Mouse (Mus musculus) forebrain, embryonic 15.5 days (tissue): ENCODE results near the gene Apba2. TPM values are rescaled to one million over a fixed set of nuclear protein-coding genes. Genes with fewer than 3 reads are reported as not detected.
A peak's percentile ranks its signal among the peaks of the same experiment; 100 is the strongest.

ENCODE experiments used
- ATAC-seq: fragments of 200-750 bp; cut with Nextera tagmentation; replicated peaks from 2 replicates; pipeline ENCODE4 v1.8.0; 2017; ENCODE audit warnings: mild to moderate bottlenecking, moderate TSS enrichment, moderate library complexity
- H3K27ac ChIP-seq: fragments of 300-500 bp; sonication (generic); replicated peaks from 2 replicates; pipeline ENCODE4 v1.5.1; 2015; ENCODE audit warnings: mild to moderate bottlenecking, inconsistent platforms
- H3K27me3 ChIP-seq: fragments of 300-500 bp; sonication (generic); 2 replicates; pipeline ENCODE4 v1.6.1; 2015; ENCODE audit warnings: inconsistent platforms
- H3K36me3 ChIP-seq: fragments of 300-500 bp; sonication (generic); 2 replicates; pipeline ENCODE4 v1.6.1; 2015; ENCODE audit warnings: mild to moderate bottlenecking, inconsistent platforms
- H3K4me1 ChIP-seq: fragments of 300-500 bp; sonication (generic); 2 replicates; pipeline ENCODE4 v1.6.1; 2015; ENCODE audit warnings: inconsistent platforms
- H3K4me2 ChIP-seq: fragments of 300-500 bp; sonication (generic); replicated peaks from 2 replicates; pipeline ENCODE4 v1.6.1; 2015; ENCODE audit warnings: mild to moderate bottlenecking, inconsistent platforms
- H3K4me3 ChIP-seq: fragments of 300-500 bp; sonication (generic); 2 replicates; pipeline ENCODE4 v1.5.1; 2015; ENCODE audit warnings: mild to moderate bottlenecking, inconsistent platforms
- H3K9ac ChIP-seq: fragments of 300-500 bp; sonication (generic); replicated peaks from 2 replicates; pipeline ENCODE4 v1.6.1; 2015; ENCODE audit warnings: mild to moderate bottlenecking, inconsistent platforms
- H3K9me3 ChIP-seq: fragments of 300-500 bp; sonication (generic); 2 replicates; pipeline ENCODE4 v1.6.1; 2016; ENCODE audit warnings: inconsistent platforms
- WGBS: fragments of 180-500 bp; shearing (Covaris S2); methylation state at CpG from one replicate; pipeline ENCODE4 v1.1.7; 2015; ENCODE audit warnings: mixed read lengths; 5-methylcytosine and 5-hydroxymethylcytosine counted together
- polyA plus RNA-seq: library from polyadenylated mRNA; unstranded; fragments of >200 nt; fragmentation: Nextera tagmentation; extraction: Ambion mirVana; gene quantifications from 2 replicates; pipeline ENCODE4 v1.2.1, GENCODE M21; 2015

The Apba2 gene
- polyA plus RNA-seq, 1 experiment from 2014 or later: 159 TPM

DNA sequence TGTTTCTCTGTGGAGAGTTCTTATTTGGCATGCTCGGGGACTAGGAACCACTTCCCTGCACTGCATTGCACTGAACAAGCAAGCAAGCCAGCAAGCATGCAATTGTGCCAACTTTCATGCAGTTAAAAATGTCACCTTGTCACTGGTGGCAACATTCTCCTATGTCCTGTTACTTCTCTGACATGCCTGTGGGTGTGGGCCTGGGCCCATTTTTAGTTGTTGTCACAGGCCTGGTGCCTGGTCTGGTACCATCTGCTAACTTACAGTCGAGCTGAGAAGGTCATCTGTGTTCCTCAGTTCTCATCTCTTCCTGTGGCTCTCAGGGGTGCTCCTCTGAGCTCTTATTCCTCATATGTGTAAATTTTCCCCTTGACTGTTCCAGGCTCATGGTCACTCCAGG, 33.8 kb downstream of the Apba2 start:
- Histone ChIP-seq H3K9ac (no peak overlapping the region), H3K27ac (no peak overlapping the region), H3K4me3 (no peak overlapping the region), H3K27me3 (no peaks in the 10 kb centered on the region), H3K4me2 (no peak overlapping the region), H3K36me3 (no peaks in the 10 kb centered on the region), H3K9me3 (no peaks in the 10 kb centered on the region), H3K4me1 (peaks cover 6% of the 10 kb centered on the region; the same call in 1 of the 2 replicates)
- no peak for ATAC-seq
- 83% methylated on average over 2 of the region's 2 CpGs for WGBS

DNA sequence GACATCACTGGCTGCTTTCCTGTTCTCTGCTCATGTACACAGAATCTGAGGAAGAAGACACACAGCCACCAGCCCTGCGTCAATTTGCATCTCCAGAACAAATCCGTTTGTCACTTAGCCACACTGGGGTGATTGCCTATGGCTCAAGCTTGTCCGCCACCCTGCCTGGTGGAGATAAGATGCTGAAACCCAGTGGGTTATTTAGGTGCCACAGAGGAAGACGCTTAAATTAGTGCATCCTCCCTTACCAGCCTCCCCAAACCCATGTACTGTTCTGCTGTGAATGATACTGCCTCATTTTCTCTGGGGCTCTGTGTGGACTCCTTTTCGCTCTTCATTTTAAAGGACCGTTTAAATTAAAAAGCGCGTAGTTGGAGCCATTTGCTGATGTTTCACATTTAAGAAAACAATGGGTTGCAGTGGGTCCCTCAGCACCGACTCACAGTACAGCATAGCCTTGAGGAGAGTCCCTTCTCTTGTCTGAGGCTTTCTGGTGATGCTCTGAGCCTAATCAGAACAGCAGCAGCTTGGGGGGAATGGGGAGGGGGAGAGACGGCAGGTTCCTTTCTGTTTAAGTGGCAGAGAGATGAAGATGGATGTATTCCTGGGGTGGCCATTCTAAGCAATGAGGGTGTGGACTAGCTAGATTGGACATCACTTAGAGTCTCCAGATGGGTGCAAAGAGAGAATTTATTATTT, 38.1 kb downstream of the Apba2 start:
- WGBS: 54% methylated on average over 10 of the region's 10 CpGs
- no peak overlapping the region for H3K9ac ChIP-seq
- ATAC-seq: no peak; the same call in 1 of the 2 replicates
- H3K27ac ChIP-seq: 0 out of 2 replicates have a peak overlapping the region, but pooled peaks have one; percentile 2
- no peak overlapping the region for H3K4me3 ChIP-seq
- H3K27me3 ChIP-seq: no peaks in the 10 kb centered on the region
- H3K9me3 ChIP-seq: no peaks in the 10 kb centered on the region
- H3K36me3 ChIP-seq: no peaks in the 10 kb centered on the region
- H3K4me1 ChIP-seq: no peaks in the 10 kb centered on the region; the same call in 1 of the 2 replicates
- no peak overlapping the region for H3K4me2 ChIP-seq

DNA sequence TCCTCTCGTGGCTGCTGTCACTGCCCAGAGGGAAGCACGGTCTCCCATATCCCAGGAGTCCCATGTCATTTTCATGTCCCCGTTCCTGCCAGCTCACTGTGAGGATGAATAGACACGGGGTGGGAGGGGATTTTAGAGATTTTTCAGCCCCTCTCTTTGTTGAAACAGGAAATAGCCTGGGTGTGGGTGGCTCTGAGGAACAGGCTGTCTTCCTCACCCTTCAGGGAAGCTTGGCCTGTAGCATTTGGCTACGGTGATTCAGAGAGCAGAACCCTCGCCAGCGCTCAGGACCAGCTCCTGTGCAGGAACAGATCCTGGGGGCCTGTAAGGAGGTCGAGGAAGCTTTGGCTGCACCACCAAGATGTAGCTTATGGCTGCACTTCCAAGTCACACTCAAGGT, 45.3 kb downstream of the Apba2 start:
- Histone ChIP-seq H3K36me3 (no peaks in the 10 kb centered on the region), H3K4me3 (no peak overlapping the region), H3K9me3 (no peaks in the 10 kb centered on the region), H3K27me3 (no peaks in the 10 kb centered on the region), H3K4me2 (no peak overlapping the region), H3K27ac (no peak overlapping the region), H3K4me1 (peaks cover 8% of the 10 kb centered on the region), H3K9ac (no peak overlapping the region)
- 84% methylated on average over 8 of the region's 8 CpGs for WGBS
- no peak for ATAC-seq

DNA sequence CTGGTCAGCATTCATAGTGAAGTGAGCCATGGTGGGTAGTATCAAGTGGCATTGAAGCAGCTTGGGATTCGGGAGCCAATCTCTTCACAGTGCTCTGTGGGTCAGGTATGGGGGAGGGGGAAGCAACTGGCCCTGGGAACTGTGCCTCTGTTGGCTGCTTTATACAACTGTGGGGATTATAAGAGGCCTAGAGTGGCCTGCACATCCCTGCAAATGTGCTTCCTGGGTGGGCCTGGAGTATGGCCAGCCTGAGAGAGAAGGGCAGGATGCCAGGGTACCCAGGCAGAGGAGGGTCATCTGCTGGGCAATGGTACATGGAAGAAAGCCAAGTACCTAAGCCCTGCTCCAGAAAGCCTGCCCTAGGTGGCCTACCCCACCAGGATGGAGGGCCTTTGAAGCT, 49.4 kb downstream of the Apba2 start:
- Histone ChIP-seq H3K36me3 (peaks cover 10% of the 10 kb centered on the region; the same call in 1 of the 2 replicates), H3K27ac (no peak overlapping the region; the same call in 1 of the 2 replicates), H3K9ac (no peak overlapping the region), H3K9me3 (no peaks in the 10 kb centered on the region), H3K4me2 (no peak overlapping the region), H3K4me3 (no peak overlapping the region), H3K27me3 (no peaks in the 10 kb centered on the region), H3K4me1 (peaks cover 8% of the 10 kb centered on the region)
- 41% methylated on average over 1 of the region's 1 CpGs for WGBS
- peak; percentile 59 for ATAC-seq

DNA sequence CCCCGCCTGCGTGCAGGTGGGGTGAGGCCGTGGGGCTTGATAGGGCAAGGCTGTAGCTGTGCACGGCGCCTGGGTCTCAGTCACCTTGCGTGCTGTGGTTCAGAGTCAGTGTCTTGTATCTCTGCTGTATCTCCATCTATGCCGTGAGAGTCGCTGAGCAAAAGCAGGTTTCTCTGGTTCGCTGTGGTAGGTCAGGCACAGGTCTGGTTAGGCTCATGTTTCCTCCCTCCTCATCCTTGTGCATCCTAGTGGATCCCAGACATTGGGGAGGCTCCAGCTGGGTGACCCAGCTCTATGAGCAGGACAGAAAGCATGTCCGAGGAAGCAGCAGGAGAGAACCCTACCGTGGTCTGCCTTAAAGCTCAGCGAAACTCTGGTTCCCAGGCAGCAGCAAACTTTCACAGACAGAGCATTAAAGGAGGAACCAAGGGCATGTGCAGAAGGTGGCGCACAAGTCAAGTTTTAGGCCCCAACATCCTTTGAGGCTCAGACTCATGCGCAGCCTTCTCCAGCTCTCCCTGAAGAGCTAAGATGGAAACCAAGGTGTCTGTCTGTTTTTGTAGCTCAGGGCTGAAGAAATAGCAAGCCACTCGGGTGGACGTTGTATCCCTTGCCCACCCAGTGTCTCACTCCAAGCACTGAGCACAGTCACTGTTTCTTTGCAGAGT, 51.2 kb downstream of the Apba2 start:
- Histone ChIP-seq H3K4me2 (no peak overlapping the region), H3K27me3 (no peaks in the 10 kb centered on the region), H3K27ac (no peak overlapping the region), H3K4me3 (no peak overlapping the region), H3K4me1 (peaks cover 8% of the 10 kb centered on the region), H3K36me3 (peaks cover 10% of the 10 kb centered on the region; the same call in 1 of the 2 replicates), H3K9me3 (no peaks in the 10 kb centered on the region), H3K9ac (no peak overlapping the region)
- no peak for ATAC-seq
- WGBS: 88% methylated on average over 14 of the region's 16 CpGs

DNA sequence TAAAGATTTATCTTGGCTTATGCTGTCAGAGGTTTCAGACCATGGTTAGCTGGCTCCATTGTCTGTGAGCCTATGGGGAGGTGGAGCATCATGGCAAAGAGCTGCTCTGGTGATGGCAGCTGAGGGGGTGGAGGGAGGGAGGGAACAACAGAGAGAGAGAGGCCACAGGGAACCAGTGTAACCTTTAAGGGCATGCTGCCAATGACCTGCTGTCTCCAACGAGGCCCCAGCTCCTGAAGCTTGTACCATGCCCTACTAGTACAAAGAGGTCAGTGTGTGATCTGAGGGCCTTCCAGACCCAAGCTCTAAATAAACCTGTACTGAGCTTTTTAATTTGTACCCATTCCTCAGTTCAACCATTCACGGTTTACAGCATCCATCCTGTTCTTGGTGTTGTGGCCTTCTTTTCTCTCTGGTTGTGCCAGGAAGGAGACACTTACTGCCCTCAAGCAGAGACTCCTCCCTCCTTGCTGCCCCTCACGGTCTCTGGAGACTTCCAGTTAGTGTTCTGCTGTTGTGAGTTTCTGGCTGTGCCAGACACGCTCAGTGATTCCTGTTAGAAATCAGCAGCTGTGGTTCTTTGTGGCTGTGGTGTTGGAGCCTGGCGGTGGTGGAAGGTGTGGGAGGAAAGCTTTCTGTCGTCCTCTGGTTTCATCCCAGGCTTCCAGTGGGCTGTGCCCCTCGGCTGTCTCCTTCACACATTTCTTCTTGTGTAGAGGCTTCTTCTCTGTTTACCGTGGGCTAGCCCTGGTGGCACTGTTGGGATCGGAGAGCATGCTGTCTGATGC, 60.4 kb downstream of the Apba2 start:
- Histone ChIP-seq H3K4me2 (no peak overlapping the region), H3K27ac (no peak overlapping the region), H3K4me1 (peaks cover 18% of the 10 kb centered on the region; the same call in 1 of the 2 replicates), H3K36me3 (no peaks in the 10 kb centered on the region), H3K9ac (no peak overlapping the region), H3K9me3 (no peaks in the 10 kb centered on the region), H3K4me3 (no peak overlapping the region), H3K27me3 (no peaks in the 10 kb centered on the region)
- no peak for ATAC-seq
- 72% methylated on average over 9 of the region's 9 CpGs for WGBS

DNA sequence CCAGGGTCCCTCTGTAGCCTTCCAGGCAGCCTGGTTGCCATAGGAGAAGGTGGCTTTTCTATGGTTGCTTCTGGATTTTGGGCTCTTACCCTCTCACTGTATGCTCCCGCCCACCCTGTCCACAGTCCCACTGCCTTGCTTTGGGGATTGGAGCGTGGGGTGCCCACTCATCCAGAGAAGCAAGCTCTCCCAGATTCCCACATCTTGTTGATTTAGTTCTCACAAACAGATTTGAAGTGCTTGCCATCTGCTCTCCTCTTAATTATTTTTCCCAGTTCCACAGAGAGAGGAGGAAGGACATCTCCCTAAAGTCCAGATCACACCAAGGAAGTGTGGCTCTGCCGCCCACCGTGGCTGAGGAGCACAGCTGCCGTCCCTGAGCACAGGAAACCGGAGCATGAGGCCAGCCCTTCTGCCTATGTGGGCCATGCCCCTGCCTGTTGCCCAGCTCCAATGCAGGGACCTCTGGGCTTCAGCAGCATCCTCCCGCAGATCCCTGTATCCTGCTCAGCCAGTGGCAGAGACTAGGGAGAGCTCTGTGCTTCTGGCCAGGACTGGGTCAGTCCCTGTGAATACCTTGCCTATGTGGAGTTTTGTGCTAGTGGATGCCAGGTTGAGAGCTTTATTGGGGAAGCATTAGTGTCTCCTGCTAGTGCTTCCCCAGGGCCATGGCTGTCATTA, 63.5 kb downstream of the Apba2 start:
- peaks cover 25% of the 10 kb centered on the region; the same call in 1 of the 2 replicates for H3K4me1 ChIP-seq
- H3K4me2 ChIP-seq: no peak overlapping the region
- no peak overlapping the region for H3K9ac ChIP-seq
- H3K36me3 ChIP-seq: no peaks in the 10 kb centered on the region
- H3K27me3 ChIP-seq: no peaks in the 10 kb centered on the region
- 70% methylated on average over 7 of the region's 7 CpGs for WGBS
- no peak for ATAC-seq
- H3K27ac ChIP-seq: no peak overlapping the region
- H3K4me3 ChIP-seq: no peak overlapping the region
- no peaks in the 10 kb centered on the region for H3K9me3 ChIP-seq

DNA sequence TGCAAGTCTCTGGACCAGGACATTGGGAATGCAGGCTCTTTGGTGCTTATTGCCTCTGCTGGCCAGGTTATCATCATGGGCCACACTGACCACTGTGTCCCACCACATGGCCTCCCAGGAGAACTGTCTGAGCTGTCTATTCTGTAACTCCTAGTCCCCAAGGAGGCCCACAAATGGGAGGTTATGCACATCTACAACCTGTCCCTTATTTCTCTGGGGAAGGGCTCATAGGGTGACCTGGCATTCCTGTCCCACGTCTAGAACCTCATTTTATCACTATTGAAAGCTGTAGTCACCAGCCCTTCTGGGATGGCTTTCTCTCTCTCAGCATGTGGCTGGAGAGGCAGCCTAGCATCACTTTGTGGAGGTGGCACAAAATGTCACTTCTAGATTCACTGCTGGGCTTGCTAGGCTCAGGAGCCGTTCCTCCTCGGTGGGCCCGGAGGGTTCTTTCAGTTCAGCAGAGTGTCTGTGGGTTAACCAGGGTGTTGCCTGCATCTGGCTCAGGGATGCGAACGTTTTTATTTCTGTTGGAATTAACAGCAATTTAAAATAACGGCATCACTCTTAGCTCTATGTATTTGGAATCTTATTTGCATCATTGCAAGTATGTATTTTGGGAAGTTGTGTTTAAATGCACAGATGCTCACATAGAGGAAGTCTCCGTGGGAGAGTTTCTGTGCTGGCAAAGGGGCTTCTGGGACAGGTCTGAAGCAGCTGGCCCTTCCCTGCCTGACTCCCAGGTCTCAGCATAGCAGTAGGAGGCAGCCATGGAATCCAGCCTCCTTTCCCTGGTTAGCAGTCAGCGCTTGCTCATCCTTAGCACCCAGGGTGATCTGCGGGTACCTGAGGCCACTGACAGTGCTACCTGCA, 65.1 kb downstream of the Apba2 start:
- H3K9ac ChIP-seq: no peak overlapping the region
- no peaks in the 10 kb centered on the region for H3K36me3 ChIP-seq
- 73% methylated on average over 10 of the region's 10 CpGs for WGBS
- H3K27ac ChIP-seq: no peak overlapping the region
- H3K27me3 ChIP-seq: no peaks in the 10 kb centered on the region
- no peak for ATAC-seq
- no peak overlapping the region for H3K4me2 ChIP-seq
- no peaks in the 10 kb centered on the region for H3K9me3 ChIP-seq
- no peak overlapping the region for H3K4me3 ChIP-seq
- peaks cover 25% of the 10 kb centered on the region; the same call in 1 of the 2 replicates for H3K4me1 ChIP-seq

DNA sequence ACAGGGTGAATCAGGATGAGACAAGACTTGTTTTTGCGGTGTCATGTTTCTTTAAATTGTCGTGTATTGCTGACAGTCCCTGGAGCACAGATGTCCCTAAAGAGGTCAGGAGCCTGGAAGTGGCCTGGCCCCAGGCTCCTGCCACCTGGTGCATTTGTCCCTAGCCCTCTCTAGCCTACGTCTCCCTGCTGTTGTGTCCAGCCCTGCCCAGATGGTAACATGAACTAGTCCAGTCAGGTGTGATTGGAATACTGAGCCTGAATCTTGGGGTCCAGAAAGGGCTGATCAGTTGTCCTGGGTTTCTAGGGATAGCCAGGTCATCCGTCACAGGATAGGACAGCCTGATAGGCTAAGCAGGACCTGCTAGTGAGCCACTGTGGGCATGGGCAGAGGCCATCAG, 67.2 kb downstream of the Apba2 start:
- H3K9ac ChIP-seq: no peak overlapping the region
- no peaks in the 10 kb centered on the region for H3K36me3 ChIP-seq
- H3K27ac ChIP-seq: no peak overlapping the region
- H3K27me3 ChIP-seq: no peaks in the 10 kb centered on the region
- 74% methylated on average over 4 of the region's 4 CpGs for WGBS
- ATAC-seq: no peak
- H3K4me1 ChIP-seq: peaks cover 23% of the 10 kb centered on the region; the same call in 1 of the 2 replicates
- no peak overlapping the region for H3K4me2 ChIP-seq
- H3K4me3 ChIP-seq: no peak overlapping the region
- H3K9me3 ChIP-seq: no peaks in the 10 kb centered on the region

DNA sequence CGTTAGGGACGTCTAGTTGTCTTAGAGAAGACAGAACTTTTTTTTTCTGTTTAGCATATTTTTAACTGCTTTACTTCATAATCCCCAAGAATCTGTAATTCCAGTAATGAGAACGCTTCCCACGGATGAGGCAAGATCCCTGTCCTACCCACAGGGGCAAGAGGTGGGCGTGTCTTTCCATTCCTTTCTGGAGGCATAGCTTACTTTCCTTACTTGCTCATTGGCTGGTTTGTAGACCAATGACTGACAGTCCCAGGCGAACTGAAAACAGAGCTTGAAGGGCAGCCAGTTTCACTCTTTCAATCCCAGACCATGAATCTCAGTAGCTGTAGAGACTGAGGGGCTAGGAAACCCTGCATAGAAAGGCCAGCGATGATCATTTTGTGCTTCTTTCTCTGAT, 68.2 kb downstream of the Apba2 start:
- Histone ChIP-seq H3K27me3 (no peaks in the 10 kb centered on the region), H3K4me1 (peaks cover 22% of the 10 kb centered on the region; the same call in 1 of the 2 replicates), H3K9me3 (no peaks in the 10 kb centered on the region), H3K27ac (no peak overlapping the region), H3K36me3 (no peaks in the 10 kb centered on the region), H3K9ac (no peak overlapping the region), H3K4me2 (no peak overlapping the region), H3K4me3 (no peak overlapping the region)
- 0 out of 2 replicates have a peak, but pooled peaks have one; percentile 9 for ATAC-seq
- 37% methylated on average over 7 of the region's 7 CpGs for WGBS

DNA sequence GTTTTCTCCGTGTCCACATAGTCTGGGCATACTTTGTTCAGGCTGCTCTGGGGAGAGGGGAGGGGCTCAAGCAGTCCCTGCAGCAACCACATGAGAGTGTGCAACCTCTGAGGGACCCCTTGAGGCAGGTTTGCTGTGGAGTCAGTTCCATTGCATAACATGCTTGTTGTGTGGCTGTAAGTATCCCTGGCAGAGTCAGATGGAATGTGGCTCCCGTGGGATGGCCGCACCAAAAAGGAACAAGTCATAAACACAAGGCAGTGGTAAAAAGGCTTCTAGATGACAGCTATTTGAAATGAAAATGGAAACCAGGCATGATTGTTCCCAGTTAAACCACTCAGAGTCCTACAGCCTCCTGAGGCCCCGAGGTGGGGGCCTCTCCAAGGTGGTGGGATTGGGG, 69.4 kb downstream of the Apba2 start:
- no peak overlapping the region for H3K4me3 ChIP-seq
- 89% methylated on average over 4 of the region's 4 CpGs for WGBS

More for the DNA sequence above, 69.4 kb downstream of the Apba2 start:
- Histone ChIP-seq H3K4me1 (peaks cover 17% of the 10 kb centered on the region; the same call in 1 of the 2 replicates), H3K36me3 (no peaks in the 10 kb centered on the region), H3K9ac (no peak overlapping the region), H3K27ac (no peak overlapping the region), H3K4me2 (no peak overlapping the region), H3K9me3 (no peaks in the 10 kb centered on the region), H3K27me3 (no peaks in the 10 kb centered on the region)
- ATAC-seq: no peak
